In genomic region chr1:71896141-71896725, GRCm38 (mm10) we compare ENCODE assay signal across 13 mouse cellular contexts.
DNase-seq lines count a peak whose midpoint lies in the region; ATAC-seq and TF ChIP-seq lines count a peak whose summit lies in the region.
"Had no signal": no experiment of that assay in that cellular context is flagged by ENCODE, and none has a peak within 500 bp of the region (broad histone marks: within the 10 kb centered on the region; RNA-seq: fewer than 3 reads in every experiment).

No protein-coding gene starts in this region.

- no peak overlapping the region for H3K9ac ChIP-seq in limb, embryonic 12.5 days (replicated peaks)
- H3K9ac ChIP-seq: neural tube, embryonic 15.5 days had no signal

- H3K4me1 ChIP-seq in limb, embryonic 12.5 days (replicated peaks), result peaks cover 35% of the 10 kb centered on the region

- H3K36me3 ChIP-seq in limb, embryonic 12.5 days, result no peaks in the 10 kb centered on the region
- H3K36me3 ChIP-seq: neural tube, embryonic 15.5 days had no signal

- no peak for TF ChIP-seq POLR2A in brain, embryonic 14.5 days (IDR thresholded peaks at IDR 0.05; ENCODE audit: borderline replicate concordance, extremely low read depth, insufficient read depth, insufficient read length, poor library complexity, severe bottlenecking)

- peak overlapping the region; percentile 56; the same call in 1 of the 2 replicates for H3K27ac ChIP-seq in limb, embryonic 12.5 days
- H3K27ac ChIP-seq: neural tube, embryonic 15.5 days had no signal

- H3K4me2 ChIP-seq in limb, embryonic 12.5 days, result no peak overlapping the region
- H3K4me2 ChIP-seq: neural tube, embryonic 15.5 days had no signal

- H3K9me3 ChIP-seq in limb, embryonic 12.5 days, result no peaks in the 10 kb centered on the region
- H3K9me3 ChIP-seq: neural tube, embryonic 15.5 days had no signal

- no peak for TF ChIP-seq CTCF in brain, embryonic 14.5 days (IDR thresholded peaks at IDR 0.05; ENCODE audit: borderline replicate concordance, extremely low read depth, insufficient read depth, insufficient read length)

- no peak overlapping the region for H3K4me3 ChIP-seq in limb, embryonic 12.5 days (replicated peaks)
- H3K4me3 ChIP-seq: neural tube, embryonic 15.5 days had no signal

- peak; percentile 44 for DNase-seq in kidney, adult 11 months
- no peak for DNase-seq in kidney, adult 18-20 months
- peak; percentile 35 for DNase-seq in brain, embryonic 14.5 days (ENCODE audit: low read depth)
- peak; percentile 28 for DNase-seq in heart, adult 8-10 months (ENCODE audit: low spot score)
- DNase-seq in right cerebral cortex, adult 18-20 months, result no peak
- DNase-seq in gastrocnemius, postnatal 25 days, result no peak
- DNase-seq: cerebellum, postnatal 36 days; layer of hippocampus, adult 9-11 months; lung, postnatal 4 days had no signal

- ATAC-seq in limb, embryonic 12.5 days (ENCODE audit: insufficient number of reproducible peaks, insufficient read depth, low FRiP score, low TSS enrichment, low read depth), result no peak
- ATAC-seq: CD4-positive, CD25-positive, alpha-beta regulatory T cell, adult 4 months; inflammation-experienced regulatory T-cells, adult 6 months had no signal

- 59% methylated on average over 11 of the region's 11 CpGs for WGBS in limb, embryonic 12.5 days

- H3K27me3 ChIP-seq in limb, embryonic 12.5 days, result no peaks in the 10 kb centered on the region
- H3K27me3 ChIP-seq: neural tube, embryonic 15.5 days had no signal

Comparison
In these comparisons a context has a peak if more than half of its experiments do, and no peak if none do; other contexts are left out.
1. DNase-seq: peak in kidney, adult 11 months (single experiment), brain, embryonic 14.5 days (single experiment) and heart, adult 8-10 months (single experiment); none in kidney, adult 18-20 months (single experiment), right cerebral cortex, adult 18-20 months (single experiment) and gastrocnemius, postnatal 25 days (single experiment).